23 mouse cellular contexts compared by ENCODE assay signal in the genomic region with DNA sequence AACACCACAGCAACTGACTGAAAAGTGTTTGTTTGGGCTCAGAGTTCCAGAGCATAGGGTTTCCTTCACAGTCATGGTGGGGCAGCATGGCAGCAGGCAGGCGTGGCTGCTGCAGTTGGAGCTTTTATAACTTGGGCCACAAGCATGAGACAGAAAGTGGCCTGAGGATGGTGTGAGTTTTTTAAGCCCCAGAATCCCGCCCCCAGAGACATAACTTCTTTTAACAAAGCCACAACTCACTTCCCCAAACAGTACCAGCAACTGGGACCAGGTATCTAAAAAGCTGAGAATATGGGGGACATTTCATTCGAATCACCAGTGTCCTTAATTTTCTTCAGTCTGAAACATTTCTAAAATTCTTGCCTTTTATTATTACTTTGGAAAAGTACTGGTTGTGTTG. TPM values are rescaled to one million over a fixed set of nuclear protein-coding genes. Genes with fewer than 3 reads are reported as not detected.
DNase-seq lines count a peak whose midpoint lies in the region; ATAC-seq and TF ChIP-seq lines count a peak whose summit lies in the region.
"Had no signal": no experiment of that assay in that cellular context is flagged by ENCODE, and none has a peak within 500 bp of the region (broad histone marks: within the 10 kb centered on the region; RNA-seq: fewer than 3 reads in every experiment).

No protein-coding gene starts in this region.

- TF ChIP-seq RAD21 in CH12.LX (IDR thresholded peaks at IDR 0.05; ENCODE audit: low read depth, low read length) = no peak

- H3K4me3 ChIP-seq in CH12.LX (replicated peaks in 1 of 3; ENCODE audit: low read depth in 2 of 3, low read length in 2 of 3, poor library complexity in 1 of 3) = no peak overlapping the region
- H3K4me3 ChIP-seq: embryonic facial prominence, embryonic 12.5 days; embryonic facial prominence, embryonic 15.5 days; heart, adult 2 months; heart, embryonic 10.5 days; heart, embryonic 13.5 days; hindbrain, embryonic 12.5 days; hindbrain, embryonic 15.5 days had no signal

- peak; percentile 37 for ATAC-seq in megakaryocyte progenitor cell, adult 5-6 weeks (replicated peaks; ENCODE audit: poor library complexity)
- ATAC-seq in CD4-positive, CD25-positive, alpha-beta regulatory T cell, adult 4 months = no peak
- ATAC-seq: forebrain, embryonic 14.5 days; forebrain, postnatal 0 days had no signal

- peak overlapping the region; percentile 4; the same call in 1 of the 2 replicates for H3K27ac ChIP-seq in CH12.LX (ENCODE audit: insufficient read depth, low read depth)
- H3K27ac ChIP-seq: embryonic facial prominence, embryonic 12.5 days; embryonic facial prominence, embryonic 15.5 days; heart, adult 2 months; heart, embryonic 10.5 days; heart, embryonic 13.5 days; hindbrain, embryonic 12.5 days; hindbrain, embryonic 15.5 days had no signal

- peaks cover 10 to 81% of the 10 kb centered on the region in 2 experiments; a peak in 3 of 4 replicates for H3K4me1 ChIP-seq in CH12.LX (ENCODE audit: control insufficient read depth in 1 of 2, insufficient read depth in 2 of 2)
- H3K4me1 ChIP-seq: embryonic facial prominence, embryonic 12.5 days; embryonic facial prominence, embryonic 15.5 days; heart, embryonic 10.5 days; heart, embryonic 13.5 days; hindbrain, embryonic 12.5 days; hindbrain, embryonic 15.5 days had no signal

- peaks cover 6 to 38% of the 10 kb centered on the region in 2 experiments for H3K36me3 ChIP-seq in CH12.LX (replicated peaks in 1 of 2; ENCODE audit: control insufficient read depth in 1 of 2, insufficient read depth in 1 of 2, low read length in 1 of 2)
- H3K36me3 ChIP-seq: embryonic facial prominence, embryonic 12.5 days; embryonic facial prominence, embryonic 15.5 days; heart, embryonic 10.5 days; heart, embryonic 13.5 days; hindbrain, embryonic 12.5 days; hindbrain, embryonic 15.5 days had no signal

- H3K27me3 ChIP-seq in CH12.LX (replicated peaks) = no peaks in the 10 kb centered on the region
- H3K27me3 ChIP-seq: embryonic facial prominence, embryonic 12.5 days; embryonic facial prominence, embryonic 15.5 days; heart, embryonic 13.5 days; hindbrain, embryonic 12.5 days; hindbrain, embryonic 15.5 days had no signal

- no peak for TF ChIP-seq POLR2A in CH12.LX (IDR thresholded peaks at IDR 0.05; ENCODE audit: low read depth, low read length)

- no peaks in the 10 kb centered on the region for H3K9me3 ChIP-seq in CH12.LX (replicated peaks; ENCODE audit: low read length)
- H3K9me3 ChIP-seq: embryonic facial prominence, embryonic 12.5 days; embryonic facial prominence, embryonic 15.5 days; heart, embryonic 10.5 days; heart, embryonic 13.5 days; hindbrain, embryonic 12.5 days; hindbrain, embryonic 15.5 days had no signal

- H3K9ac ChIP-seq in CH12.LX (ENCODE audit: insufficient read depth, low read depth) = no peak overlapping the region
- H3K9ac ChIP-seq: embryonic facial prominence, embryonic 12.5 days; embryonic facial prominence, embryonic 15.5 days; forebrain, postnatal 0 days; heart, embryonic 13.5 days; hindbrain, embryonic 12.5 days; hindbrain, embryonic 15.5 days had no signal

- dilution Hi-C loops in CH12.LX (cut with MboI; ENCODE audit: extremely low pct_ligation_motif_present, extremely low pct_unique_long_range_greater_than_20kb, low sequenced_read_pairs) = no loop called here

- peak; percentile 42 for DNase-seq in 416B (ENCODE audit: low read depth)
- peak; percentile 55 for DNase-seq in CH12.LX (ENCODE audit: extremely low read depth)
- DNase-seq in heart, postnatal 4 days = no peak
- no peak for DNase-seq in ovary, adult 18-20 months (ENCODE audit: low spot score)
- DNase-seq: adrenal gland, adult 2 months; adrenal gland, postnatal 14 days; cerebellum, adult 11 months; cerebellum, adult 2 months; cerebellum, adult 9-11 months; cerebellum, postnatal 25 days; forebrain, postnatal 0 days; gastrocnemius, postnatal 25 days; heart, adult 2 months; heart, postnatal 14 days had no signal

- H3K79me2 ChIP-seq in CH12.LX (replicated peaks; ENCODE audit: control insufficient read depth, extremely low read depth, insufficient read depth, poor library complexity, severe bottlenecking) = peaks cover 34% of the 10 kb centered on the region

- in situ Hi-C loops in CH12.LX (cut with MboI; ENCODE audit: low pct_ligation_motif_present, low pct_unique_long_range_greater_than_20kb, low sequenced_read_pairs) = no loop called here

- TF ChIP-seq CTCF in CH12.LX (conservative IDR thresholded peaks at IDR 0.05 in 1 of 2, IDR thresholded peaks at IDR 0.05 in 1 of 2; ENCODE audit: low read depth in 2 of 2, low read length in 2 of 2) = no peak

- no peak for TF ChIP-seq EP300 in CH12.LX (IDR thresholded peaks at IDR 0.05; ENCODE audit: low read length)

- no peak overlapping the region for H3K4me2 ChIP-seq in CH12.LX (ENCODE audit: insufficient read depth, low read depth, poor library complexity, severe bottlenecking)
- H3K4me2 ChIP-seq: embryonic facial prominence, embryonic 12.5 days; embryonic facial prominence, embryonic 15.5 days; heart, embryonic 13.5 days; hindbrain, embryonic 12.5 days; hindbrain, embryonic 15.5 days had no signal

TF ChIP-seq in CH12.LX, 34 proteins besides CTCF, POLR2A, EP300 and RAD21:
- no peak for TF ChIP-seq MAFK (IDR thresholded peaks at IDR 0.05; ENCODE audit: insufficient replicate concordance, low read length)
TF ChIP-seq in CH12.LX: peak in this region for 0.

RNA-seq across cellular contexts. Expression of a gene that starts 22.9 kb away (rescaled TPM):
- 28.5 and 32.5 TPM in 2 replicates for total RNA-seq in CH12.LX (2012; rRNA removed)
- 29.8 and 32.6 TPM in 2 replicates for total RNA-seq in CH12.LX (2014; rRNA removed)
- polyA plus RNA-seq in CH12.LX (2012; ENCODE audit: insufficient read length, low read depth) = 28.4 and 31.3 TPM in 2 replicates
- total RNA-seq in megakaryocyte progenitor cell, adult 5-6 weeks (2015) = 7.5 and 8.4 TPM in 2 replicates
- 10.0 and 18.5 TPM in 2 replicates for total RNA-seq in megakaryocyte progenitor cell, adult 5-6 weeks (2017)
- 10 to 100 TPM; 41.9 to 45.6 TPM for total RNA-seq in heart, postnatal 4 days (2021)
- 10 to 100 TPM; 19.6 to 28.7 TPM for polyA plus RNA-seq in CD4-positive, CD25-positive, alpha-beta regulatory T cell, adult 4 months (2017; shearing (Covaris generic))

Comparison
In these comparisons a context has a peak if more than half of its experiments do, and no peak if none do; other contexts are left out.
1. DNase-seq: peak in 416B (single experiment) and CH12.LX (single experiment); none in heart, postnatal 4 days (single experiment) and ovary, adult 18-20 months (single experiment).